Mouse (Mus musculus): Measurements from ENCODE around the gene Mfap4.
A peak's percentile ranks its signal among the peaks of the same experiment; 100 is the strongest.

Mfap4 gene

DNA sequence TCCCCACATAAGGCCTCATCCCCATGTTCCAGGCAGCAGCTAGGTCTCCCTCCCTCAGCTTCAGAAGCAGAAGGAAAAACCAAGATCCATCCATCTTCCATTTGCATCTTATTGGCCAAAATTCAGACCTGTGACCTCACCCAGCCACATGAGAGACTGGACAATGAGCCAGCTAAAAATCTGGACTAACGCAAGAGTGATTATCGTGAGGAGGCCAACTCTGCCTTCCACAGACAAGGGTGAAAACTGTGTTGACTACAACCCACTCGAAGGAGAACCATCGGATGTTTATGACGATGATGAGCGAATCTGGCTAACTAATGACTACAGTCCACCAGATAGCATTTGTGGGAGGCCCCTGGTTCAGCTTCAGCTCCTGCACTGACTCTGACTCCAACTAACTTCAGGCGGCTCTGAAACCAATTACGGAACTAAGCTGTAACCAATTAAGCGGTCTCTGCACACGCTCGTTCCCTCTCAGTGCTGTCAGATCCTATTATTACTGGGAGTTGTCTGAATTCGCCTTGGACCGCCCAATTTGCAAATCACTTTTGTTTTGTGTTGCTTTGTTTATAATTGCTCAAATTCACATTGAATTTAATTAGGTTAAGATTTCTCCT, 1.9 kb upstream of the Mfap4 start:
- DNase-seq = peak; percentile 60

DNA sequence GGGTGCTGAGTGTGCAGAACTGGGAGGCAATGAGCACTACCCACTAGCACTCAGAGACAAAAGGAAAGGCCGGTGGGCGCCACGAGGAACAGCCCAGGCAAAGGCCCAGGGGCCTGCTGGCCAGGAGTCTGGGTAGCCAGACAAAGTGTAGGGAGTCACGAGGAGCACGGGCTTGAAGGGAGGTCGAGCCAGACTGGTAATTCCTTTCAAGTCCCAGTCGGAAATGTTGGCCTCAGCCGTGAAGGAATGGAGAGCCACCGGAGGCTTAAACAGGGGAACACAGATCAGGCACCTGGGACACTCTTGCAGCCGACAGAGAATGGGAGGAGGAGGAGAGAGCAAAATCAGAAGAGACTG, 997 bp upstream of the Mfap4 start:
- peak; percentile 56 for DNase-seq

DNA sequence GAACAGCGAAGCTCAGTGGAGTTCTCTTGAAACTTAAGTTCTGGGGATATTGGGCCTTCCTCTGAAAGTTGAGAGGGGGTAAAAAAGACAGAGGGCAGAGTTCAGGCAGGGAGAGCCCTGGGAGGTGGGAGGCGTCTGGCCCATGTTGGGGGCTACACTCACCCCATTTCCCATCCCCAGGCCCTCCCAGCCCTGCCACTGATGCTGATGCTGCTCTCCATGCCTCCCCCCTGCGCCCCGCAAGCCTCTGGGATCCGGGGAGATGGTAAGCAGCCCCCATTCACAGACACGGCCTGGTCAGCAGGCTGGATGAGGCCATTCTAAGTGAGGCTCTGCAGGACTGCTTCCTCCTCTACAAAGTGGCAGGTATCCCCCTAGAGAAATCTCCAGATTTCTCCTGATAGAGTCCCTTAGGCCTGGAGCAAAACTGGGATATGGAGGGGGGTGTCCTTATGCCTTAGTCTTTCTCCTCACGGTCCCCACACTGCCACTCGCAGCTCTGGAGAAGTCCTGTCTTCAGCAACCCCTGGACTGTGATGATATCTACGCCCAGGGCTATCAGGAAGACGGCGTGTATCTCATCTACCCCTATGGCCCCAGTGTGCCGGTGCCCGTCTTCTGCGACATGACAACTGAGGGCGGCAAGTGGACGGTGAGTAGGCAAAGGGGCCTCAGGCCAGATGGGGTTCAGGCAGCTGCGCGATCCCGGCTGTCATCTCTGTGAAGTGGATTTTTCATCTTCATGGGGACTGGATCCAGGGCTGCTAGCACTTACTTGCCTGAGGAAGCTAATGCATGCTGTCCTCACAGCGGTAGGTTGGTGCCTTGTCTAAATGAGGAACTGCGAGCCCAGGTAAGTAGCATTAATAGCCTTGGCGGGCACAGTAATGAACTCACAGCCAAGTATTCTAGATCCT, 568 bp downstream of the Mfap4 start:
- no peak for DNase-seq

DNA sequence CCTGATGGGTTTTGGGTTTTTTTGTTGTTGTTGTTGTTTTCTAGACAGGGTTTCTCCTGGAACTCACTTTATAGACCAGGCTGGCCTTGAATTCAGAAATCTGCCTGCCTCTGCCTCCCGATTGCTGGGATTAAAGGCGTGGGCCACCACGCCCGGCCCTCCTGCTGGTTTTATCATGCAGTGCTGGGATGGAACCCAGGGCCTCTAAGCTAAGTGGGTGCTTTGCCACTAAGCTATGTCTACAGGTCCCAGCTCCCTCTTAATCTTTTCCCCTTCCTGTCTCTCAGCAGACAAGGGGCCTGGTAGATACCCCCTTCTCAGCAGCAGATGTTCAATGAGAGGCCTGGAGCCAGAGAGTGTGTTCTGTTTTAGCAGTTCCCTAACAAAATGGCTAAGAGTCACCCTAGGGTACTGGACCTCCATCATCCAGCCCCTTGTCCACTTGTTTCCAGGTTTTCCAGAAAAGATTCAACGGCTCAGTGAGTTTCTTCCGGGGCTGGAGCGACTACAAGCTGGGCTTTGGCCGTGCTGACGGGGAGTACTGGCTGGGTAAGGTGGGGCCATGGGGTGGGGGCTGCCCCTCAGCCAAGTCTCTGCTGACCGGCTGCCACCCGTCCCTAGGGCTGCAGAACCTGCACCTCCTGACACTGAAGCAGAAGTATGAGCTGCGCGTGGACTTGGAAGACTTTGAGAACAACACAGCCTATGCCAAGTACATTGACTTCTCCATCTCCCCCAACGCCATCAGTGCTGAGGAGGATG, 1.4 kb downstream of the Mfap4 start:
- no peak for DNase-seq

DNA sequence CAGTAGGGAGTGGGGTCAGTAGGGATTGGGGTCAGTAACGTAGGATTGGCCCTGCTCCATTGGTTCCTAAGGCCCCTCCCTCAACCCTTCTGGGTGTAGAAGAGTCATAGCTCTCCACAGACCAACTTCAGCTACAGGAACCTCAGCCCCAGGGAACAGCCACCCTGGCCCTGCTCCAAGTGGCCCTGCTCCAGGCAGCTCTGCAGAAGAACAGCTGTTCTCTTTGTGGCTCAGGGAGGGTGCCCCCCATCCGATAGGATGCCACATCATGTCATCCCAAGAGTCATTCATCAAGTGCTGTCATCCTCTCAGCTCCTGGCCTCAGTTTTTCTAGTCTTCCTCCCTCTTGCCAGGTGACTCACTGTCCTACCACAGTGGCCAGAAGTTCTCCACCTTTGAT, 2.2 kb downstream of the Mfap4 start:
- DNase-seq = no peak

- DNase-seq = no peak
Observed at GRCm38 (mm10) chr11:61487936-61488335, 2.7 kb downstream of the Mfap4 start.

- no peak for DNase-seq
Observed at GRCm38 (mm10) chr11:61489085-61489484, 3.9 kb downstream of the Mfap4 start.

GRCm38 (mm10) chr11:61489874-61490273, 4.6 kb downstream of the Mfap4 start:
- no peak for DNase-seq

DNA sequence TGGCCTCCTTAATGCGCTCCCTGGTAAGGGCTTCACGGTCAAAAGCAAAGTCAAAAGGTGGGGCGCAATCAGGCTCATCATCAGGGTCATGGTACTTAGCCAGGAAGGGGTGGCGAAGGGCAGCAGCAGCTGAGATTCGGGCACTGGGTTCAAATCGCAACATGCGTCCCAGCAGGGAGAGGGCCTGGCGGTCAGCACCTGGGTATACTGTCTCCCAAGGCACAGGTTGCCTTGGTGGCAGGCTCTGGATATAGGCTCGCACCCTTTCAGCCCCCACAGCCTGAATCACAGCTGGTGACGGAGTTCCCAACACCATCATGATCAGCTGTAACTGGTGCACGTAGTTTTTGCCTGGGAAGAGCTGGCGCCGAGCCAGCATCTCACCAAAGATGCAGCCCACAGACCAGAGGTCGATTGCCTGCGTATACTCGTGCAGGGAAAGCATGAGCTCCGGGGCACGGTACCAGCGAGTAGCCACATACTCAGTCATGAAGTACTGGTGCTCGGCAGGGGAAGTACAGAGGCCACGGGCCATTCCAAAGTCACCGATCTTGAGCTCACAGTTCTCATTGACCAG, 5.8 kb downstream of the Mfap4 start:
- DNase-seq = no peak

DNA sequence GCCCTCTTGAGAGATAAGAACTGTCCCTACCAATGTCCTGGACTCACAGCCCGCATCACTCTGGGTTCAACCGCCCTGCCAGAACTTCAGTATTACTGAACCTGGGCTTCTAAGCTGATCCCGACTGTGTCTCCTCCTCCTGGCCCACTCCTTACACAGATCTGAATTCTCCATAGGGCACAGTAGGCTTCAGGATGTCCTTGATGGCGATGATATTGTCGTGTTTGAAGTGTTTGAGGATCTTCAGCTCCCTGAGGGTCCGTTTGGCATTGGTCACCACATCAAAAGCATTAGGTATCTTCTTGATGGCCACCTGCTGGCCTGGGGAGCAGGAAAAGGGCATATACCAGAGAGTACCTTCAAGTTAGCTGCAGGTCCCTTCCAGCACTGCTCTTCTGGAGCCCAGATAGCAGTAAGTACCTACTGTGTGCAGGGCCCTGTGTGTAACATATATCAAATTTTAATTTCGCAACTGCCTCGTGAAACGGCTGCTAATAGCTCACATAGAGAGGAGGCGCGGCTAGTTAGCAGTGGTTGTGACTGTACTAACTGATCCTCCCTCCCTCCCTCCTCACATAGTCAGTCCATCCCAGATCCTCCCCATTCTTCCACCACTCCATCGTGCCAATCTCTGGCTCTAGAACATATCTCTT, 7.6 kb downstream of the Mfap4 start:
- no peak for DNase-seq

- peak; percentile 59 for DNase-seq
Observed at GRCm38 (mm10) chr11:61493525-61494128, 8.4 kb downstream of the Mfap4 start.

DNA sequence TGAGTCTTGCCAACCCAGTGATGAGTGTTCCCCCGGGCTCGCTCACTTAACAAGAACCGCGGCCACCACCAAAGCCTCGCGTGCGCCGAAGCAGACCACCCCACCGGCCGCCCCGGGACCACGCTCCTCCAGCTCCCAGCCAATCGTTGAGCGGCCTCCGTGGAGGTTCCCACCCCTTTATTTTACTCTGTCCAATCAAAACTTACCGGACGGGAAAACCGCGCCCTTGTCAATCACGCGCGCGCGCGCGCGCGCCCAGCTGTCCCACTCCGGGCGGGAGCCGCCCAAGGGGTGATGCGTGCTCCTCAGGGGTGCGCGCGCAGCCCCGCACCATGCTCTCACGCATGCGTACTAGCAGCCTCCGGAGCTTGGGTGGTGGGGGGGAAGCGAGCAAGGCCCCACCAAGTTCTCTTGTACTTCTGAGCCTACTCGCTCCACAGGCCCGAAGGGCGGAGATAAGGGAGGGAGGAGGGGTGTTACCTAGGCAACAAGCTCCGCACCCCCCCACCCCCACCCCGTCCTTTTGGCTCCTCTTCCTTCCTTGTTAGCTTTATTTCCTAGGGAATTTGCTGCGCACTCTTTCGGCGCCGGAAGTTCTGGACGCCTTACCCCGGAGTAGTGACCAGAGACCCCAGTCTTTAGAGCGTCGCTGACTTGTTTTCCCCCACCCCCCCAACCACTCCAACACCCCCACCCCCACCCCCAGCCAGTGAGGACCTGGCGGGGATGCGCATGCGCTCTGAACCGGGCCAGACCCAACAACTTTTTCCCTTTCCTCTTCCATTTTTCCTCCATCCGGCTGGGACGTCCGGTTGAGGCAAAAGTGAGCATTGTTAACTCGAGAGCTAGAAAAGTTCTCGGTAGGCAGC, 9.1 kb downstream of the Mfap4 start, which contains the start of gene Mapk7:
Gene Mapk7, minus strand, starts transcription at position 278 of the 869 bp plus-strand sequence.
- DNase-seq = peak; percentile 100

DNA sequence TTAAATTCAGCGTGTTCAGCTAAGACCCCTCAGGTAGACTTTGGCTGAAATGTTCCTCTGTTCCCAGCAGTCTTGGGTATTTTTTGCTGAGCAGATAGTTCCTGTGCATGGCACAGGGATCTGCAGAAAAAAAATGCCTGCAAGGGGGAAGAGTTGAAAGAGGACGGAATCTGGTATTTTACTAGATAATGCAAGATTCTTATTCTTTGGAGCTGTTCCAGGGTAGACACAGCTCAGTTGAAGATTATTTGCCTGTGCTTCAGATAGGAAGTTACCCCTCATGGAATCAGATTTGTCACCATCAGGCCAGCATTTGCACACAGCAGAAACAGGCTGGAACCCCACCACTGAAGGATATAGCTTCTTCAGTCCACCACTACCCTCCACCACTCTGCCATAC, 10.3 kb downstream of the Mfap4 start:
- DNase-seq = no peak

DNA sequence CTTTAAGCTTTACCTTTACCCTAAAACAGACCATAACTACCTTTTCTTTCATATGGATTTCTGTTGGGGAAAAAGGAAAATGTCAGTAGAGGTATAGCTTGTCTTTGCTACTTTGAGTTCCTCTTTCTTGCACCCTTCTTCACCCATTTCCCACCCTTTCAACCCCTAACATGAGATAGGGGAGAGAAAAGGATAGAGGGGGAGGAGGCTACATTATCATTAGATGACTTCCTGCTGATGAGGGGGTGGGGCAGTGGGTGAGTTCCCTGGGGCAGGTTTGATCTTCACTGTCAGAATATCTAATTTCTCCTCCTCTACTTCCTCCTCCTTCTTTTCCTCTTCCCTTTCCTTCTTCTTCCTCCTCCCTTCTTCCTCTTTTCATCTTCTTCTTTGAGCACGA, 12.3 kb downstream of the Mfap4 start:
- DNase-seq = no peak

GRCm38 (mm10) chr11:61498736-61499504, 13.7 kb downstream of the Mfap4 start:
- no peak for DNase-seq

DNA sequence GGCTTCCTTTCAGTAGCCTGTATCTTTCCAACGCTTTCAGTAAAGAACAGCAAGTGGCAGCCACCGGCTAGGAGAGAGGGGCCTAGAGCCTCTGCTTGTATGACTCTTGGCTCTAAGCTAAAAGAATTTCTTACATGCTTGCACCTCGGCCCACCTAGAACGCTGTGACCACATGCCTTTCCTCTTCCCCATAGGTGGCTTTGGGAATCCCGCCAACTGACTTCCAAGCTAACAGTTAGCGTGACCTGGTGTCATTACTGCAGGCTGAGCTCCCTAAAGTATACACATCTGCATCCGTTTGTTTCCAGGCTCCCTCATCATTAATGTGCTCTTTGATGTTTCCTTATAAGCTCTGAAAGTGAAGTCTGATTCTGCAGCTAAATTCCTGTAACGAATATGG, 18.7 kb downstream of the Mfap4 start:
- no peak for DNase-seq

- peak; percentile 97 for DNase-seq
Observed at GRCm38 (mm10) chr11:61504713-61505257, 19.6 kb downstream of the Mfap4 start, which contains the start of gene B9d1. Gene B9d1, plus strand, starts transcription at chr11:61505144.

DNA sequence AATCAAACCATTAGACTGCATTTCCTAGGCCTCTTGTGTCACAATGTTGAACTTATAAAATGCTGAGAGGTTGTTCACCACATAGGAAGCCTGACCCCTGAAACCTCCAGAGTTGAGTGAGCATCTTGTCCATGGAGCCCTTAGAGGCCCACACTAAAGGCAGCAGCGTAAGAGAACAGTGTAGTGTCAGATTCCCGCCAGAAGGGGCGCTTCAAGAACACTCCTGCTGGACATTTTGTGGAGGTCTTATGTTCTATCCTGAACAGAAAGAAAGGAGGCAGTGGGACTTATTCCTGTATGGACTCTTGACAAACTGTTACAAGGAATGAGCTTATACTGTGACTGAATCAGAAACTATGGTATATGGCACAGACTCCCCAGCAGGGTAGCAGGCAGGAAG, 29.7 kb downstream of the Mfap4 start:
- DNase-seq = peak; percentile 62

DNA sequence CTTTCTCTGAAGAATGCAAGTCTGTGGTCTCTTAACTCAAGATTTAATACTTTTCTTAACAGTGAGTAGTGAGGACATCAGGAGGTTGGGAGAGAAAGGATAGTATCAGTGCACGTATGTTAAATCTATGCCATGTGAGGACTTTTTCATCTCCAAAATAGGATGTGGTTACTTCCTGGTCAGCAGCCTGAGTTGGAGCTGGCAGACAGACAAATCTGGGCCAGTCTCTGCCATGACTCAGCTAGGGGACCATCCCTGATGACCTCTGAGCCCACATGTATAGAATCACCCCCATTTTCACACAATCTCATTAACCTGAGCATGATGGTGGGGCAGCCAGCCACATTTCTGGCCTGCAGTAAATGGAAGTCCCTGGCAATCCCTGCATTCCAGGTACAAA, 32.7 kb downstream of the Mfap4 start:
- DNase-seq = no peak

GRCm38 (mm10) chr11:61518871-61519270, 33.6 kb downstream of the Mfap4 start:
- no peak for DNase-seq

Data from embryo, embryonic 11 days (tissue).